Mouse (Mus musculus) ES-Bruce4 (cell line): ENCODE measurements at regions not wholly inside any gene's neighbourhood (a gene's known extent, or its start where the extent isn't known, plus 50 kb on each side); places are given as distances from the start of the nearest gene placed in this dataset.

Experiments
- CTCF ChIP-seq: IDR thresholded peaks from one replicate; pipeline ENCODE4 v1.8.1; 2011; ENCODE audit warnings: low read depth, low read length
- EP300 ChIP-seq: IDR thresholded peaks from 2 replicates; pipeline ENCODE4 v1.6.1; 2011; ENCODE audit warnings: low read depth, low read length; ENCODE audit not compliant: insufficient read depth
- POLR2A ChIP-seq: IDR thresholded peaks from one replicate; pipeline ENCODE4 v1.8.1; 2011; ENCODE audit warnings: low read length; ENCODE audit not compliant: insufficient read depth

DNA sequence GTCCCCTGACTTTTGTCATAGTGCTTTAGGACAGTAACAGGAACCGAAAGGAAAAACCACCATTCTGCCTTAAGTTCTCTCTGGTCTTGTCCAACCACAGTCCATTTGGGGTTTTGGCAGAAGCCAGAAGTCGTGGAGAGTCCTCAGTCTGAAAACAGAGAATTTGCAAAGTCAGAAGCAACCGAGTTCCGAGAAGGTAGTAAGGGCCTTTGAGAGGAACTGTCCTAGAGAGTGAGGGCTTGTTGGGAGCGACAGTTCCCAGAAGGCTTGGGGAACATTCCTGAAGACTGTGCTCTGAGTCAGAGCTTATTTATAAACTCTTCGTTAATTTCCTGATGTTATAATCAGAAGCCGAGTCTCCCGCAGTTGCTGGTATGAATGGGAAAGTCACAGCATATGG, 298.3 kb upstream of the Tbc1d5 start:
- no peak for TF ChIP-seq CTCF
- TF ChIP-seq POLR2A, result no peak
- TF ChIP-seq EP300, result no peak
